In the genomic region with DNA sequence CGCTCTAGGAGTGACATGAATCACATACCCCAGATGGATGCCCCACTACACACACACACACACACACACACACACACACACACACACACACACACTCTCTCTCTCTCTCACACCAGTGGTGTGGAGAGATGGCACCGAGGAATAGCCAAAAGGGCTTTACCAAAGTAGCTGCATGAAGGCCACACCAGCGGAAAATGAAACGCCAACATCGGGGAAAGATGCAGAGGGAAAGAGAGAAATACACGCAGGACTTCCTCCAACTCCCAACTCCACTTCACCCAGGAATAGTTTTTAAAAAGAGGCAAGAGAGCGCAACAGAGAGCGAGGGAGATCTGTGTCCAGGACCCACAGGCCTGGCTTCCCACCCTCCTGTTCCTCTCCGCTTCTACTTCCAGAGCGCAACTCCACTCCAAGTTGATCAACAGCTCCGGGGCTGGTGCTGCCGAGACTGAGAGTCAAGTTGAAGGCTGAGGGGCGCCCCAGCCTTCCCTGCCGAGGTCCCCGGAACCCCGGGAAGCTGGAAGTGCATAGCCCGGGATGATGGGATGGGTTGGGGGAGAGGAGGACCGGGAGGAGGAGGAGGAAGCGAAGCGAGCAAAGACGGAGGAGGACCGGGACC, we compare ENCODE assay signal across 8 mouse cellular contexts.
DNase-seq lines count a peak whose midpoint lies in the region; ATAC-seq lines count a peak whose summit lies in the region.

No protein-coding gene starts in this region.

- intact Hi-C loops in heart, postnatal 25 days (cut with DNase I) = loop anchor here (2.0 kb wide), 1 partner anchor 495 kb away; a partner anchor contains a TSS

- no peak for DNase-seq in frontal cortex, postnatal 10 days (ENCODE audit: low spot score in 2 of 2)
- DNase-seq in right cerebral cortex, postnatal 4 days = peak; percentile 33
- no peak for DNase-seq in right cerebral cortex, postnatal 25 days
- peak; percentile 21 for DNase-seq in heart, postnatal 25 days (ENCODE audit: low spot score)
- DNase-seq in lung, postnatal 14 days = peak; percentile 31
- DNase-seq in left cerebral cortex, adult 18-20 months (ENCODE audit: low spot score in 2 of 2) = no peak
- no peak for DNase-seq in kidney, postnatal 4 days

- peak; percentile 28 for ATAC-seq in frontal cortex, adult (ENCODE audit: low TSS enrichment)

Comparison
In these comparisons a context has a peak if more than half of its experiments do, and no peak if none do; other contexts are left out.
1. DNase-seq: peak in right cerebral cortex, postnatal 4 days (single experiment), heart, postnatal 25 days (single experiment) and lung, postnatal 14 days (single experiment); none in frontal cortex, postnatal 10 days (0 of 2), right cerebral cortex, postnatal 25 days (single experiment), left cerebral cortex, adult 18-20 months (0 of 2) and kidney, postnatal 4 days (0 of 2).